Mouse (Mus musculus): Measurements from ENCODE around the gene Brox. TPM values are rescaled to one million over a fixed set of nuclear protein-coding genes. Genes with fewer than 3 reads are reported as not detected.
"Not testable (repeated sequence)": the region's sequence is repeated elsewhere in the genome, so short reads cannot be mapped to it uniquely, and the experiment has no call there.

Brox gene
- 25.5 and 34.1 TPM in 2 replicates for total RNA-seq (2012; rRNA removed)

DNA sequence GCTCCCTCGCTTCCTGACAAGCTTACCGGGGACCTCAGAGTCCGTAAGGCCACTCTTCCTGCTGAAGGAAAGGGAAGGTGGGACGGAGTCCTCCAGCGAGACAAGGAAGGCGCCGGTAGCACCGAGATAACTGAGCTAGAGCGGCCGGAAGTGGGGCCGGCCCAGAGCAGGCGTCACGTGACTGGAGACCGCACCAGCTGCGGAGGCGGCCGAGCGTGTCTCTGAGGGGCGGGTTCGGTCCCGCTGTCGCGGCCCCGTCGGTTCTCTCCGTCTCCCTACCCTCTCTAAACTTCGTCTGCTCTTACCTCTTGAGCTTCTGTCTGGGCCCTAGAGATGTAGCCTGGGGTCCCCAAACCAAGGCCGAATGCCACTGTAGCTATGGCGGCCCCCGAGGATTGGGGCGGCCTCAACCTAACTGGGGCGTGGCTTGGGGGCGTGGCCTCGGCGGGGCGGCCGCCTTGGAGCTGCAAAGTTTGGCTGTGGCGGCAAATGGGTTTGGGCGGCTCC is at the start of gene Brox:
Gene Brox, minus strand, starts transcription at position 393 of the 507 bp plus-strand sequence.
- peak within 1 kb of the TSS; percentile 83 for H3K9ac ChIP-seq (ENCODE audit: insufficient read depth, low read depth, low read length, poor library complexity, severe bottlenecking)
- no peak for TF ChIP-seq MAFK (IDR thresholded peaks at IDR 0.05; ENCODE audit: insufficient read depth, low read depth, low read length)
- TF ChIP-seq ZNF384 (IDR thresholded peaks at IDR 0.05; ENCODE audit: low read depth, low read length): no peak
- TF ChIP-seq CHD2 (IDR thresholded peaks at IDR 0.05; ENCODE audit: low read depth, low read length): no peak
- TF ChIP-seq HCFC1 (IDR thresholded peaks at IDR 0.05; ENCODE audit: borderline replicate concordance, insufficient read depth, low read length): 0 out of 2 replicates have a peak, but pooled peaks have one; percentile 22
- TF ChIP-seq ZC3H11A (IDR thresholded peaks at IDR 0.05; ENCODE audit: borderline replicate concordance, low read depth, low read length): no peak
- no peaks in the 10 kb centered on the region for H3K9me3 ChIP-seq (ENCODE audit: control insufficient read depth, insufficient read depth, low read depth, low read length)
- H3K4me3 ChIP-seq (ENCODE audit: insufficient read depth in 1 of 2, low read depth in 1 of 2, low read length in 2 of 2, poor library complexity in 1 of 2, severe bottlenecking in 1 of 2): peak within 1 kb of the TSS; percentile 82 to 84
- H3K27ac ChIP-seq (ENCODE audit: insufficient read depth, low read depth, low read length, poor library complexity, severe bottlenecking): peak within 1 kb of the TSS; percentile 73
- DNase-seq (ENCODE audit: low read depth, low spot score): peak; percentile 76
- no peaks in the 10 kb centered on the region for H3K36me3 ChIP-seq (ENCODE audit: control insufficient read depth, insufficient read depth, low read length, poor library complexity, severe bottlenecking)
- in situ Hi-C loops (cut with MboI; ENCODE audit: low sequenced_read_pairs in 2 of 2, unreplicated experiment in 2 of 2): no loop called here
- H3K4me1 ChIP-seq (ENCODE audit: control insufficient read depth in 2 of 2, insufficient read depth in 2 of 2, low read length in 2 of 2, poor library complexity in 1 of 2): no peaks in the 10 kb centered on the region

- in situ Hi-C loops (cut with MboI; ENCODE audit: low sequenced_read_pairs in 2 of 2, unreplicated experiment in 2 of 2): no loop called here
- TF ChIP-seq HCFC1 (IDR thresholded peaks at IDR 0.05; ENCODE audit: borderline replicate concordance, insufficient read depth, low read length) (no peak), CHD2 (IDR thresholded peaks at IDR 0.05; ENCODE audit: low read depth, low read length) (no peak), MAFK (IDR thresholded peaks at IDR 0.05; ENCODE audit: insufficient read depth, low read depth, low read length) (no peak), ZC3H11A (IDR thresholded peaks at IDR 0.05; ENCODE audit: borderline replicate concordance, low read depth, low read length) (no peak)
- H3K27ac ChIP-seq (ENCODE audit: insufficient read depth, low read depth, low read length, poor library complexity, severe bottlenecking): peak overlapping the region; percentile 40; the same call in 1 of the 2 replicates
- peak overlapping the region; percentile 88 to 93 for H3K4me3 ChIP-seq (ENCODE audit: insufficient read depth in 1 of 2, low read depth in 1 of 2, low read length in 2 of 2, poor library complexity in 1 of 2, severe bottlenecking in 1 of 2)
- peaks cover 19% of the 10 kb centered on the region; the same call in 1 of the 2 replicates for H3K36me3 ChIP-seq (ENCODE audit: control insufficient read depth, insufficient read depth, low read length, poor library complexity, severe bottlenecking)
- H3K9me3 ChIP-seq (ENCODE audit: control insufficient read depth, insufficient read depth, low read depth, low read length): no peaks in the 10 kb centered on the region
- peaks cover 2 to 3% of the 10 kb centered on the region in 2 experiments; a peak in 2 of 4 replicates for H3K4me1 ChIP-seq (ENCODE audit: control insufficient read depth in 2 of 2, insufficient read depth in 2 of 2, low read length in 2 of 2, poor library complexity in 1 of 2)
- peak overlapping the region; percentile 87 for H3K9ac ChIP-seq (ENCODE audit: insufficient read depth, low read depth, low read length, poor library complexity, severe bottlenecking)
- no peak for DNase-seq (ENCODE audit: low read depth, low spot score)
Observed at GRCm38 (mm10) chr1:183345817-183346195, 48.7 kb upstream of the Brox start.

- Histone ChIP-seq H3K4me3 (ENCODE audit: insufficient read depth in 1 of 2, low read depth in 1 of 2, low read length in 2 of 2, poor library complexity in 1 of 2, severe bottlenecking in 1 of 2) (peak overlapping the region; percentile 88 to 93), H3K4me1 (ENCODE audit: control insufficient read depth in 2 of 2, insufficient read depth in 2 of 2, low read length in 2 of 2, poor library complexity in 1 of 2) (peaks cover 2 to 3% of the 10 kb centered on the region in 2 experiments; a peak in 2 of 4 replicates), H3K27ac (ENCODE audit: insufficient read depth, low read depth, low read length, poor library complexity, severe bottlenecking) (no peak overlapping the region; the same call in 1 of the 2 replicates), H3K9ac (ENCODE audit: insufficient read depth, low read depth, low read length, poor library complexity, severe bottlenecking) (peak overlapping the region; percentile 87), H3K36me3 (ENCODE audit: control insufficient read depth, insufficient read depth, low read length, poor library complexity, severe bottlenecking) (peaks cover 16% of the 10 kb centered on the region; the same call in 1 of the 2 replicates), H3K9me3 (ENCODE audit: control insufficient read depth, insufficient read depth, low read depth, low read length) (no peaks in the 10 kb centered on the region)
- in situ Hi-C loops (cut with MboI; ENCODE audit: low sequenced_read_pairs in 2 of 2, unreplicated experiment in 2 of 2): no loop called here
- TF ChIP-seq HCFC1 (IDR thresholded peaks at IDR 0.05; ENCODE audit: borderline replicate concordance, insufficient read depth, low read length) (no peak), CHD2 (IDR thresholded peaks at IDR 0.05; ENCODE audit: low read depth, low read length) (no peak), ZC3H11A (IDR thresholded peaks at IDR 0.05; ENCODE audit: borderline replicate concordance, low read depth, low read length) (no peak), MAFK (IDR thresholded peaks at IDR 0.05; ENCODE audit: insufficient read depth, low read depth, low read length) (no peak), ZNF384 (IDR thresholded peaks at IDR 0.05; ENCODE audit: low read depth, low read length) (no peak)
- peak; percentile 86 for DNase-seq (ENCODE audit: low read depth, low spot score)
Observed at GRCm38 (mm10) chr1:183344886-183345816, 48.1 kb upstream of the Brox start.

GRCm38 (mm10) chr1:183342902-183343301 is 45.8 kb upstream of the Brox start:
- DNase-seq (ENCODE audit: low read depth, low spot score); H3K4me1 ChIP-seq (ENCODE audit: control insufficient read depth in 2 of 2, insufficient read depth in 2 of 2, low read length in 2 of 2, poor library complexity in 1 of 2); H3K27ac ChIP-seq (ENCODE audit: insufficient read depth, low read depth, low read length, poor library complexity, severe bottlenecking); H3K4me3 ChIP-seq (ENCODE audit: insufficient read depth in 1 of 2, low read depth in 1 of 2, low read length in 2 of 2, poor library complexity in 1 of 2, severe bottlenecking in 1 of 2); in situ Hi-C loops (cut with MboI; ENCODE audit: low sequenced_read_pairs in 2 of 2, unreplicated experiment in 2 of 2); H3K9me3 ChIP-seq (ENCODE audit: control insufficient read depth, insufficient read depth, low read depth, low read length); H3K9ac ChIP-seq (ENCODE audit: insufficient read depth, low read depth, low read length, poor library complexity, severe bottlenecking): not testable (repeated sequence)
- H3K36me3 ChIP-seq (ENCODE audit: control insufficient read depth, insufficient read depth, low read length, poor library complexity, severe bottlenecking): peaks cover 11% of the 10 kb centered on the region; the same call in 1 of the 2 replicates

Measured in ES-E14 (cell line).